Mouse (Mus musculus) heart, postnatal 0 days (tissue): ENCODE results near the gene Grwd1. TPM values are rescaled to one million over a fixed set of nuclear protein-coding genes. Genes with fewer than 3 reads are reported as not detected.

Experiments
- ATAC-seq: fragments of 200-750 bp; cut with Nextera tagmentation; 2 replicates; pipeline ENCODE4 v1.8.0; 2017; ENCODE audit warnings: low read depth, moderate number of reproducible peaks, moderate library complexity; ENCODE audit not compliant: insufficient read depth
- DNase-seq: peaks from one replicate; pipeline ENCODE4 v3.0.0-alpha.2; 2016; ENCODE audit warnings: low spot score
- H3K27ac ChIP-seq: fragments of 300-500 bp; sonication (generic); 2 replicates; pipeline ENCODE4 v1.5.1; 2014; ENCODE audit warnings: low read depth, mild to moderate bottlenecking
- H3K27me3 ChIP-seq: fragments of 300-500 bp; sonication (generic); 2 replicates; pipeline ENCODE4 v1.6.1; 2014; ENCODE audit warnings: low read length, mixed read lengths; ENCODE audit not compliant: control insufficient read depth, insufficient read depth
- H3K36me3 ChIP-seq: fragments of 300-500 bp; sonication (generic); replicated peaks from 2 replicates; pipeline ENCODE4 v1.6.1; 2014; ENCODE audit warnings: low read length, mixed read lengths; ENCODE audit not compliant: control insufficient read depth, insufficient read depth
- H3K4me1 ChIP-seq: fragments of 300-500 bp; sonication (generic); 2 replicates; pipeline ENCODE4 v1.6.1; 2014; ENCODE audit warnings: antibody characterized with exemption; ENCODE audit not compliant: control insufficient read depth, insufficient read depth
- H3K4me2 ChIP-seq: fragments of 300-500 bp; sonication (generic); 2 replicates; pipeline ENCODE4 v1.6.1; 2014; ENCODE audit warnings: low read depth, mild to moderate bottlenecking, low read length, moderate library complexity
- H3K4me3 ChIP-seq: fragments of 300-500 bp; sonication (generic); 2 replicates; pipeline ENCODE4 v1.5.1; 2014; ENCODE audit warnings: low read depth, low read length
- H3K9ac ChIP-seq: fragments of 300-500 bp; sonication (generic); replicated peaks from 2 replicates; pipeline ENCODE4 v1.6.1; 2014; ENCODE audit warnings: low read depth, low read length, mixed read lengths
- H3K9me3 ChIP-seq: fragments of 300-500 bp; sonication (generic); replicated peaks from 2 replicates; pipeline ENCODE4 v1.6.1; 2016; ENCODE audit warnings: low read length; ENCODE audit not compliant: control insufficient read depth
- CTCF ChIP-seq: IDR thresholded peaks from 2 replicates; pipeline ENCODE4 v1.5.1; 2016; ENCODE audit warnings: antibody characterized with exemption, control low read depth, low read depth
- EP300 ChIP-seq: IDR thresholded peaks from 2 replicates; pipeline ENCODE4 v1.6.1; 2016; ENCODE audit warnings: antibody characterized with exemption, low read depth
- WGBS: fragments of 180-500 bp; shearing (Covaris S2); extraction: QIAGEN DNeasy Blood & Tissue Kit; methylation state at CpG from one replicate; pipeline ENCODE4 v1.1.7; 2014; 5-methylcytosine and 5-hydroxymethylcytosine counted together
- polyA plus RNA-seq: library from polyadenylated mRNA; unstranded; fragments of >200 nt; fragmentation: Nextera tagmentation; extraction: Ambion mirVana; gene quantifications from 2 replicates; pipeline ENCODE4 v1.2.1, GENCODE M21; 2015
- total RNA-seq: library from RNA; depleted of rRNA; stranded (reverse); fragments of >200 nt; gene quantifications from 2 replicates; pipeline ENCODE4 v1.2.3, GENCODE M21; 2014; ENCODE audit warnings: low replicate concordance

Gene Grwd1
- total and polyA plus RNA-seq, 2 experiments from 2014 or later = 22.7 to 26.7 TPM

DNA sequence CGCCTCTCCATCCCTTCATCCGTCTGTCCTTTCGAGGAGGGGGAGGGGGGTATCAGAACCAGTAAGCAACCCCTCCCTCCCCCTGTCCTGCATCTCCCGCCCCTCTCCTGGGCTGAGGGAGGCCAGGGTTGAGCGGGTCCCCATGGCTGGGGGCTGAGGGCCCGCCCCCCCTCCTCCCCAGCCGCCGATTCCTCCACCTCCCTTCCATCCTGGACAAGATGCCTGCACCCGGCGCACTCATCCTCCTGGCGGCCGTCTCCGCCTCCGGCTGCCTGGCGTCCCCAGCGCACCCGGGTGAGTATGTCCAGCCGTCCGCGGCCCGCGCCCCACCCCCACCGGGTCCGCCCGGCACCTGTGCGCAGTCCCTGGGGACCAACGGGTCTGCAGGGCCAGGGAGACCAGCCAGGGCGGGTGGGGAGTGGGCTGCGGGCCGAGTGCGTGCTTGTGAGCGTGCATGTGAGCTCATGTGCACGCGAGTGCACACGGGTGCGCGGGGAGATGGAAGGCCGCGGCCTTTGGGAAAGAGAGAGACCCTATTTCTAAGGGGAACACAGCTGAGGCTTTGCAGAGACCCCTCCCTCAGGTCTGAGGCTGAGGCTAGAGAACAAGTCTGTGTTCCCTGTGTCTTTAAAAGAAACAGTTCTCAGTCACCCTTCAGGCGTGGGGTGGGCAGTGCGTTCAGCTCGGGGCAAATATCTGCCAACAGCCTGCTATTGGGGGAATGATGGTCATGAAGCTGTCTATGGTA, 45.2 kb downstream of the Grwd1 start:
- Histone ChIP-seq H3K9ac (no peak overlapping the region), H3K4me2 (peak overlapping the region; percentile 61), H3K9me3 (no peaks in the 10 kb centered on the region), H3K36me3 (no peaks in the 10 kb centered on the region), H3K4me1 (no peaks in the 10 kb centered on the region; the same call in 1 of the 2 replicates), H3K27ac (no peak overlapping the region), H3K4me3 (peak overlapping the region; percentile 38), H3K27me3 (peaks cover 66% of the 10 kb centered on the region)
- ATAC-seq (0 out of 2 replicates have a peak, but pooled peaks have one; percentile 4), DNase-seq (no peak)
- no peak for TF ChIP-seq EP300
- 2% methylated on average over 39 of the region's 42 CpGs for WGBS

DNA sequence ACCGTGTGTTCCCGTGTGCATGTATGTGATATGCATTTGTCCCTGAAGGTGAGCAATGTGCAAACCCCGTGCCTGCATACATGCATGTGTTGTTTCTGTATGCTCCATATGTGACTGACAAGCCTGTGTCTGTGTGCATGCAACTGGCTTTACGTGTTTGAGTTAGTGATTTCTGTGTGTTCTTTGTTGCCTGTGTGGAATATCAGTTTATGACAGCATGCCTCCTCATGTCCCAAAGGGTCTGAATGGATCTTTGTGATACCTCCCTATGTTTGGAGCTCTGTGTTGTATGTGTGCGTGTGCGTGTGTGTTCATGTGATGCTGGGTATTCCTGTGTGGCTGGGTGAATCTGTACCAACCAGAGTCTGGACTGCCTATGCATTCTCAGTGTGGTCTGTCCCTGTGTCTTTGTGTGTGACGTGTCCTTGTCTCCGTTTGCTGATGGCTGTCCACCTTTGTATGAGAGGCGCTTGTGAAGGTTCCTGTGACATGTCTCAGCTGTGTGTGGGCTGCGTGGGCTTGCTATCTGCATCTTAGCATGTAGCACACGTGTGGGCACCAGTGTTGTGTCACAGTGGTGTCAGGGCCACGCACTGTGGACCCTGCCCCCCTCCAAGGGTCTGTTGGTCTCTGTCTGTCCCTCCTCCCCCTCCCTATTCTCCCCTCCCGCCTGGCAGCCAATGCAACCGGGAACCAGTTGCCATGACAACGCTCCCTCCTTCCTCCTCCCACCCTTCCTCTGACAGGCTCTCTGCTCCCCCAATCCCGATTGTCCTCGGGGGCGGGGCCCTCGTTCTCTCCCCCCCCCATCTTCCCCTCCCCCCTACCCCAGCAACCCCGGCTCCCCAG, 46.0 kb downstream of the Grwd1 start, which contains the start of gene Sult2b1:
Gene Sult2b1 (minus strand): TSS at position 146 of the 849 bp plus-strand sequence.
- ATAC-seq (no peak), DNase-seq (peak; percentile 33)
- no peaks in the 10 kb centered on the region; the same call in 1 of the 2 replicates for H3K4me1 ChIP-seq
- H3K27ac ChIP-seq = no peak within 1 kb of the TSS
- H3K36me3 ChIP-seq = no peaks in the 10 kb centered on the region
- peak within 1 kb of the TSS; percentile 58 for H3K4me3 ChIP-seq
- no peak for TF ChIP-seq CTCF
- no peak for TF ChIP-seq EP300
- H3K4me2 ChIP-seq = peak within 1 kb of the TSS; percentile 77
- 27% methylated on average over 18 of the region's 20 CpGs for WGBS
- H3K9me3 ChIP-seq = no peaks in the 10 kb centered on the region
- H3K9ac ChIP-seq = peak within 1 kb of the TSS; percentile 48
- H3K27me3 ChIP-seq = peaks cover 66% of the 10 kb centered on the region

DNA sequence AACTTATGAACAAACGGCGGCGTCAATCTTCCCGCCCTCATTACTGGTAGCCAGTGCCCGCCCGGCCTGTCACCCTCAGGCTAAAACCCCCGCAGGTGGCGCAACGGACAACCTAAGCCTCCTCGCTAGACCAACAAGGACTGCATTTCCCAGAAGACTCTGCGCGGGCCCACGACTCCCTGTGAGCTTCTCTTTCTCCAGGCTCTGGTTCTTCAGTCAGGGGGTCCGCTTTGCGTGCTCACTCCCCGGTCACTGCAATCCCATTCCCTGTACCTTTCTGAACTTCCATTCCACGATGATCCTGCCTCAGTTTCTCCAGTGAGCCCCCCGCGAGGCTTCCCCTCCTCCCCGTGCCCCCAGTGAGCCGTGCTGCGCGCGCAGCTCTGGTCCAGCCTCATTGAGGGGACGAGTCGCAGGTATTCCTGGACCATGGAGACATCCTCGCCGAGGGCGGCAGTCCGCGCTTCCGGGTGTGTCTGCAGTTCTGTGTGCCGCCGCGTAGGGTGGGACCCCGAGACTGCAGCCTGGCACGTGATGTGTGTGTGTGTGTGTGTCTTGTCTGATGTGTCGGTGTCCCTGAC, 47.1 kb downstream of the Grwd1 start, which contains the start of gene Lmtk3:
Gene Lmtk3 (plus strand): TSS at position 228 of the 581 bp plus-strand sequence.
- Histone ChIP-seq H3K27me3 (peaks cover 73% of the 10 kb centered on the region), H3K36me3 (no peaks in the 10 kb centered on the region), H3K9me3 (no peaks in the 10 kb centered on the region), H3K4me3 (peak within 1 kb of the TSS; percentile 58), H3K27ac (no peak within 1 kb of the TSS), H3K9ac (peak within 1 kb of the TSS; percentile 48), H3K4me2 (peak within 1 kb of the TSS; percentile 77), H3K4me1 (peaks cover 5% of the 10 kb centered on the region; the same call in 1 of the 2 replicates)
- peak; percentile 29 for TF ChIP-seq CTCF
- TF ChIP-seq EP300 = no peak
- 1% methylated on average over 38 of the region's 38 CpGs for WGBS
- peak; percentile 60 for DNase-seq
- peak; percentile 40; the same call in 1 of the 2 replicates for ATAC-seq

DNA sequence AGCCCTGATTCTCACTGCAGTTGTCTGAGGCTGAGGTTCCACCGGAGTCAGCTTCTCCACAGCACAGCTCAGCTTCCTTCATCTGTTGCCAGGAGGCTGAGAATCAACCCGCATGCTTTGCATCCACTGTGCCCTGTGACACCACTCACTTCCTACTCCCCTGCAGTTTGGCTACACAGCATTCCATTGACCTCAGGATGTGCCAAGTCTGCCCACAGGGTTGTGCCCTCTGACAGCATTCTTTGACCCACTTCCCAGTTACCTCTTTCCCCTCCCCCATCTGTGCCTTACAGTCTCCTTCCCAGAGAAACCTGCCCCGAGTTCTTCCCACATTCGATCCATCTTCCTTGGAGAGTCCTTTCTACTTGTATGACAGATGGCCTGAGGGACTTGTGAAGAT, 48.5 kb downstream of the Grwd1 start:
- H3K27me3 ChIP-seq = peaks cover 69% of the 10 kb centered on the region
- no peaks in the 10 kb centered on the region for H3K9me3 ChIP-seq

DNA sequence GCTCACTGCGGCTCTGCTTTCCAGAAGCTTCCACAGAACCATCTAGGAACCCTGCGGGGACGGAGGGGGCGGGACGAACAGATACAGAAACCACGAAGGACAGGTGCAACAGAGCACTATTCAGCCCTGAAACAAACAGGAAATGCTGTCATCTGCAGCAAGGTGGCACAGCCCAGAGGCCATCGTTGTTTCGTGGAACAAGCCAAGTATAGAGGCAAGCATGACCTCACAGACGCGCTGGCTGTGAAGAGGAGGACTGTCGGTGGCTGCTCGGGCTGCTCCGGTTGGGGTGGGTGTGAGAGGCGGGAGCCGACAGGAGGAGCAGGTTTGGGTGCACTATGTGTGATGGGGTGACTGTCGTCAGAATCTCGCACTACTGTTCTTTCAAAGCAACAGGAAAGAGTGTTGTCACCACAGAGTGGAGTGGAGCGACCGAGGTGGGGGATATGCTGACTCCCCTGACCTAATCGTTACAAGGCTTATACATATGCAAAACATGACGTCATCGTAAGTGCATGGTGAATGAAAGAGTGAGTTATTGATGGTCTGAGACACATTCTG, 51.6 kb downstream of the Grwd1 start:
- Histone ChIP-seq H3K36me3 (no peaks in the 10 kb centered on the region), H3K4me2 (peak overlapping the region; percentile 39; the same call in 1 of the 2 replicates), H3K9ac (no peak overlapping the region), H3K4me1 (peaks cover 5% of the 10 kb centered on the region; the same call in 1 of the 2 replicates), H3K4me3 (no peak overlapping the region), H3K27ac (no peak overlapping the region), H3K9me3 (no peaks in the 10 kb centered on the region), H3K27me3 (peaks cover 38% of the 10 kb centered on the region)
- TF ChIP-seq CTCF (no peak), EP300 (no peak)
- DNase-seq (no peak), ATAC-seq (no peak)
- 16% methylated on average over 22 of the region's 22 CpGs for WGBS

More for the DNA sequence above, 48.5 kb downstream of the Grwd1 start:
- H3K4me1 ChIP-seq = peaks cover 5% of the 10 kb centered on the region; the same call in 1 of the 2 replicates
- no peak for ATAC-seq
- no peak overlapping the region for H3K27ac ChIP-seq
- WGBS = 59% methylated on average over 4 of the region's 4 CpGs
- no peaks in the 10 kb centered on the region for H3K36me3 ChIP-seq
- H3K4me2 ChIP-seq = no peak overlapping the region
- H3K4me3 ChIP-seq = no peak overlapping the region
- DNase-seq = no peak
- H3K9ac ChIP-seq = no peak overlapping the region
- TF ChIP-seq CTCF (no peak), EP300 (no peak)
